Mouse (Mus musculus): ENCODE results near the gene Klf6.

GRCm38 (mm10) chr13:5888731-5889130, 27.4 kb downstream of the Klf6 start:
- no peak for TF ChIP-seq CTCF (IDR thresholded peaks at IDR 0.05; ENCODE audit: borderline replicate concordance, insufficient read depth, low read depth, low read length)
- no peak for TF ChIP-seq POLR2A (IDR thresholded peaks at IDR 0.05; ENCODE audit: borderline replicate concordance, insufficient read depth, low read length)
